Mouse (Mus musculus) spleen, adult 12 weeks (tissue): ENCODE measurements around the gene Fam124a.
"Not testable (repeated sequence)": the region's sequence is repeated elsewhere in the genome, so short reads cannot be mapped to it uniquely, and the experiment has no call there.

ENCODE experiments used
- DNase-seq: peaks from one replicate; pipeline ENCODE4 v3.0.0; 2022; ENCODE audit warnings: low spot score

The Fam124a gene

DNA sequence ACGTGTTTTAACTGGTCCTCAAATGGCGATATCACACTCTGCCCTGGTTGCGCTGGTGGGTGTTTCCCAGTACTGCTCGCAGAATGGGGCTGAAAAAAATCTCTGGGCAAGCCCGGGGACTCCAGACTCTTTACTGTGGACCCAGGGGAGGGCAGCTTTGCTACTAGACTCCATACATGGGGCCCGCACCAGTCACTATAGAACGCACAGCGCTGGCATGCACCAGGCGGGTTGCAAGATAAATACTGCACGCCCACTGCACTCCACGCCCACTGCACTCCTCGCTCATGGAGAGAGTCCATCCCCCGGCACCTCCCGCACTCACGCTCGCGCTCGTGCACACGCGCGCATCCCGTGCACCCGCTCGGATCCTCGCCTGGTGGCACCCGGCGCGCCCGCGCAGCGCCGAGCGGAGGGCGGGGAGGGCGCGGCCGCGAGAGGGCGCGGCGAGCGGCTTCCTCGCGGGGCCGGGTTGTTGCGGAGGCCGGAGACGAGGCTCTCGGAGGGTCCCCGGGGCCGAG lies at the start of gene Fam124a:
TSS of gene Fam124a (plus strand) at position 429 of the 521 bp plus-strand sequence.
- no peak for DNase-seq

DNA sequence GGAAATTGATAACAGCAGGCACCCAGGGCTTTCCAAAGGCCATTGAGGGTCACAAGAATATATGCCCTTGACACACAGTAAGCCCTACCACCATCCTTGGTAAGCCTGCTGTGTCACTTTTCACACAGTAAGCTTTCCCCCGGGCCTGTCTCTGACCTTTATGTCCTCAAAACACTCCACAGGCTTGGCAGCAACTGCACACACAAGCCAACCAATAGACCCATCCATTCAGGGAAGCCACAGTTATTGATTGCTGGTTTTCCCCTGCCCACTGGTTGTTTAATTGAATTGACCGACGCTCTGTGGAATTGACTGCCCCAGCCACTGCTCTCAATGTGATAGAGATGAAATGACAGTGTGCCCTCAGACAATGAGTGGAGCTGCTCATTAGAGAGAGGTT lies 49.3 kb upstream of the Fam124a start:
- DNase-seq = no peak

DNA sequence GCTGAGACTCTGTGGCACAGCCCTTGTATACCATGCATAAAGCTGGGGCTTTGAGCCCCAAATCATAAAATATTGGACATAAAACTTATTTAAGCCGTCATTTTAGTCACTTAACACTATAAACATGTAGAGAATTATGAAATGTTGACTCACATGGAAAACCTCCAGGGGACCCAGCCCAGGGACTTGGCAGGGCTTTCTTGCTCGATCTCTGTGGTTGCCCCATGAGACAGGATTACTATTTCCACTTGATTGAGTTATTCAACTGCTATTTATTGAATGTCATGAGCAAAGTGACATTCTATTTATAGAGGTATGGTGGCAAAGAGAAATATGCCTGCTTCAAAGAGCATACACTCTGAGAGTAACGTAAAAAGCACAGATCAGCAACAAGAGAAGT lies 46.2 kb upstream of the Fam124a start:
- DNase-seq = no peak

DNA sequence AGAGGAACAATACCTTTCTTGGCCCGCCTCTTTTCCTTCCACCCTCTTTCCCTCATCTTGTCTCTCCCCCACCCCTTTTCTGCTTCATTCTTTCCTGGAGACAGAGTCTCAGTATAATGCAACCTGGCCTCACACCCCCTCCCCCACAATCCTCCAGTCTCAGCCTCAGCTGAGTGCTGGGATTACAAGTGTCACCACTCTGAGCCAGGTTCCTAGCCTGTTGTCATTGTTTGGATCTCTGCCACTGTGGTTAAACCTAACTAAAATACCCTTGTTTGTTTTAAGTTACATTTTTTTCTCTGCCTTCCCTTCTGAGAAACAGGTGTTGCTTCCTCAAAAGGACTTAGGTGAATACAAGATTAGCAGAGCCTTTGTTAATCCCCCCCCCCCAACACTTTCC lies 42.7 kb upstream of the Fam124a start:
- no peak for DNase-seq

DNA sequence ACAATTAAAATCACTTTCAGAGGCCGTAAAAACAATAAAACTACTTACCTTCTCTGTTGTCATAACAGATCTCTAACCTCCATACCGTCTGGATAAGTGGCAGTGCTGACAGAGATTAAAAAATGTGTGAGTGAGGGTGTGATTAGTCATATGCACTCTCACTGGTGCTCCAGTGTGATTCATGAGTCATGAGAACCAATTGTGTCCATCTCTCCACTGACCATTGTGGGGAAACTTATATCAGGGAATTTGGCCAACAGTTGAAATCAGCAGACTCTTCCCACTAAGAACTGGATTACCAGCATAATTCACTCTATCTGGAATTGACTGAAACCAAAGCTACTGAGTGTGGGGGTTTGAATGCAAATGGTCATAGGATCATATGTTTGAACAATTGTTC lies 24.6 kb upstream of the Fam124a start:
- DNase-seq = no peak

DNA sequence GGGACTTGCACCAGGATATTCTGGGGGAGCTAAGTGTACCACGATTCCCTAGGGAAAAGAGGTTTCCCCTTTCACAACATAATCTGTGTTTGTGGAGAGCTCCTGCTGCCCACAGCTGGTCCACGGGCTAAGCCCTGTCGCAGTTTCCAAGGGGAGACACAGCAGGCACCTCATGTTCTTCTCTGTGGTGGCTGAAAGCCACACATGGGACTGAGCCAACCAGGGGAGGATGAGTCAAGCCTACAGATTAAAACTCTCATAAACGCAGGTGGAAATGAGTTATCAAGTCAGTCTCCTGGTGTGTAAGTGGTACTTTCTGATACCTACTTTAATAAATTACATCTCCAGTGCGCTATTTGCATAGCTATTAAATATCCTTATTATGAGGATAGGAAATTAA lies 19.4 kb upstream of the Fam124a start:
- no peak for DNase-seq

DNA sequence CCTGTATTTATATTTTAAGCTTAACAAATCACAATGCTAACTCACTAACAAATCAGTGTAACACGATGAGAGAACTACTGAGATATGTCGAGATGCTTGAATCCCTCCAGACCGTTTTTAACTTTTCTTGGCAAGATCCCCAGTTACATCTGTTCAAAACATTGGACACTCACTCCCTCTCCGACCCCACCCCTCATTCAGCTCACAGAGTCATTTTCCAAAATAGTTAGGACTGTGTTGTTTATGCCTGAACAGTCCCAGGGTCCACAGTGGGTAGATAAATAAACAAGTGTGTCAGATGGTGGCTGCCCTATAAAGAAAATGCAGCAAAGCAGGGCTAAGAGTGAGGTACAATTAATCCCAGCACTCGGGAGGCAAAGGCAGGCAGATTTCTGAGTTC lies 18.5 kb upstream of the Fam124a start:
- no peak for DNase-seq

DNA sequence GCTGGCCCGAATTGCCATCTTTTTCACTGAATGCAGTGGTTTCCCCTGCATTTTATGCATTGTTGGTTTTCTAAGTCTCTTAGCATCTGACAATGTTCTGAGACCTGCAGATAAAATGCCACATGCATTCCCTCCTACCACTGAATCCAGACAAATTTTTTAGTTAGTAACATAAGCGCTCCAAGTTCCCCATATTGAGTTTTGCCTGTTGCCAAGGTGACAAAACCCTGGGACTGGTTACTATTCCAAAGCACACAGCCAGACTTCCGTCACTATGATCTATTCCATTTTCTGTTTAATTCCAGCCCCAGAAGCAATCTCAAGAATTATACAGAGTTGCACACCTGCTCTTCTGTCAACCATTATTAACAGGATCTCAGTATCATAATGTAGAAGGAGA lies 15.7 kb upstream of the Fam124a start:
- DNase-seq = no peak

DNA sequence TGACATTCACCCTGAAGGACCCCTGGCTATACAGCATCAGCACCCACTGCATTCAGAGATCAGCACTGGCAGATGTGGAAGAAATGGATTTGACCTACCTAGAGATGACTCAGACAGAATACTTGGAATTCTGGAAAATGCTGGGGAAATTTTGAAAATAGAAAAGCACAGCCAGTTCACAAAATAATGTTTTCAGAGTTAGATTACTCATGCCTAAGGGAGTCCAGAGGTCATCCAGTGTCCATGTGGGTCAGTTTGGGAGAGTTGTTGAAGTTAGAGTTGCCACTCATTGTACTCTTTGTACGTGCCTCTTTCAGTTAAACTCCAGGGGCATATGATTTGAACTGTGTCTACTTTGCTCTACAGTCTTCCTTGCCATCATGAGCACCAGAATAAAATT lies 13.8 kb upstream of the Fam124a start:
- no peak for DNase-seq

DNA sequence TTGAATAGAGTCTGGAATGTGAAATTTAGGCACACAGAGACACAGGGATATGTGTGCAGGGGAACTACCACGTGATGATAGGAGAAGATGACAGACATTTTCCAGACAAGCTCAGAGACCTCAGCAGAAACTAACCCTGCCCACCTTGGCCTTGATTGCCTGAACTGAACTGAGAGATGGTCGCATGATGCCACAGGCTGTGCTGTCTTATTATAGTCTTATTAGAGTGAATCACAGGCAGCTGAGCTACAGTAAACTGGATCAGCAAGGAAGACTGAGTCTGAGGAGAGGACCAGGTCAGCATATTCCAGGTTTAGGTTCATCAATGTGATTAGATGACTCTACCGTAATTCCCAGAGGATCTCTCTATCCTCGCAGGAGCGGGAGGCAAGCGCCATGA lies 9.2 kb upstream of the Fam124a start:
- DNase-seq = no peak

DNA sequence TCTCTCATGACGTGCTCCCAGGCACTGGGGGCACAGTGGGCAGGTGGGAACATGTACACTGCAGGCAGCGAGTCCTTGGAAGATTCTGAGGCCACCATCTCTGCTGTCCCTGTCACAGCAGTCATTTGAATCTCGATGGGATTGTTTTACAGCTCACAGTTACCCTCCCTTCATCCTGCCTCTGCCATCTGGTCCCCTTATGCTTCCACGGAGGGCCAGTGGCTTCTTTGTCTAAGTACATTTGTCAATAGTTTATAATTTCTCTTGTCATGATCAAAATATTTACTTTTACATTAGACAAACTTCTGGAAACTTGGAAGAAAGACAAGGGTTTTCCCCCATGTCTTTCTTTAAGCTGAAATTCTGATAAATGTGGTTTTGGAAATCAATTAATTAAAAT lies 8.8 kb upstream of the Fam124a start:
- no peak for DNase-seq

DNA sequence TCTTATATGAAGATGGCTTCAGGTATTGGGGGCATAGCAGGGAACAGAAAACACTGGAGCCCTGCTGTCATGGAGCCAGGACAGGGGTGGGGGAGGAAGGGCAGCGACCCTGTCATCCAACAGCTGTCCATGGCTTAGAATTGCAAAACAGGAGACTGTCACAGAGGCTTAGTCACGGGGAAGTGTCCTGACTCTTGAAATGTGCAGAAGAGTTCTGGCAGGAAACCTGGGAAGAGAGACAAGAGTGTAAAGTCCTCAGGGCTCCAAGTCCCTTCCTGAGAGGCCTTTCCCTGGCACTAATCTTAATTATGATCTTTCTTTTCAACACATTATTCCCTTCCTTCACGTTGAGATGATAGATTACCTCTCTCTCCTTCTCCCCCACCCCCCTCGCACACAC lies 5.4 kb upstream of the Fam124a start:
- no peak for DNase-seq

DNA sequence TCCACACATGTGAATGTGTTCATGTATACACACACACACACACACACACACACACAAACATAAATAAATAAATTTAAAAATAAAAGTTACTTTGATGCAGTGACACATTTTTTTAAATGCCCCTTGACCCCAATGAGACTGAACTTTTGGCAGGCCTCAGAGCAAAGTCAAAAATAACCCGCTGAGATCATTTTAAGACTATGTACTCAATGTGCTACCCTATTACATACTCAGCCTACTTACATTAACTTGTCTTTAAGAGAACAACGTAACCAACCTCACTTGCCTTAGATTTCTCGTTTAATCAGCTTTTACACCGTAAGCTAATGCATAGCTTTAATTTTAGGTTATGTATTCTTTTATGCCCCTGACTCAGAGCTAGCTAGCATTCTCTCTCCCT lies 2.8 kb upstream of the Fam124a start:
- no peak for DNase-seq

DNA sequence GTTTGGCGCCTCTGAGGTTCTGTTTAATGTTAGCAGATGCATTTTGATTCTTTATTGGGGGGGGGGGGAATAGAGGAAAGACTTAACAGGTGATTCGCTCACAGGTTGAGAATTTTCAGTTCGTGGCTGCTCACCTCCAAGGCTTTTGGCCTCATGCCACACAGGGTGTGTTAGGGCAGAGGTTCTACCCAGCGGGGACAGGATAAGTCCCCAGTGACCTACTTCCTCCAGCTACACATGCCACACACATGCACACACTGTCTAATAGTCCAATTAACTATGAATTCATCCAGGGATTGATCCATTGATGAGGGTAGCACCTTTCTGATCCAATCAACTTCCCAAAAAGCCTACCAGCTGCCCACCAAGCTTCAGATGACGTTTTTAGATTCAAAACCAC lies 1.8 kb upstream of the Fam124a start:
- DNase-seq = no peak

DNA sequence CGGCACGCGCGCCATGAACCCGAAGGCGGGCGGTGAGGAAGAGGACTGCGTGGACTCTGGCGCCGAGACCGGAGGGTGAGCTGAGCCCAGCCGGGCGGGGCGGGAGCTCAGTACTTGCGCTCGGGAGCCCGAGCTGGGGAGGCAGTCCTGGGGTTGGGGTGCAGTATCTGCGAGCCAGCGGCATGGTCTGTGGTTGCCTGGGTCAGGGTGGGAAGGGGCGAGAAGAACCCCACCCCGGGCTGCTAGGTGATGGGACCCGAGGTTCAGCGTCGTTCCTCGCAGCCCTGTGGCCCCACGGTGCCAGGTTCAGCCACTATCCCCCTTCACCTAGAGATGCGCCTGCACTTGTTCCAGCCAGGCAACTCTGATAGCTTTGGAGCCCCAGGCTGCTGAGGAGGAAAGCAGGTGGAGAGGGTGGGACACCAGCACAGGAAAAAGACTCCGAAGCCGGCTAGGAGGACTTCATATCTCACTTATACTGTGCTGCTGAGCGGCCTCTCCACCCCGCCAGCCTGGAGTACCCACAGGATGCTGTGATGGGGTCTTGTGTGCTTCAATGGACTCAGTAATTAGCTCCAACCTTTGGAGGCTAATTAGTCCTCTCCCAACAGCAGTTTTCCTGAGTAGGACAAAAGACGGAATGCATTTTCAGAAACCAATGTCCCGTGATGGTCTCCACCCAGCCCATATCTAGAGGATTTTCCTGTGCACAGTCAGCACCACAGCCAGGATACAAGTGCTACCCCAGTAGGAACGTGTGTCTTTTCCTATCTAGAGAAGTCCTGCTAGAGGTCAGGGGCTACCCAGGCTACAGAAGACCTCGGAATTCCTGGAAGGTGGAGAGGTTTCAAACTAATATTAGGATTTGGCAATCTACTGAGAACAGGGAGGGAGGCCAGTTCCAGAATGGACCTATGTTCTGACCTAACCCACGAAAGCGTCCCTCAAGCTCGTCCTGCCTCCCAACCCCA lies 588 bp downstream of the Fam124a start:
- DNase-seq = no peak

DNA sequence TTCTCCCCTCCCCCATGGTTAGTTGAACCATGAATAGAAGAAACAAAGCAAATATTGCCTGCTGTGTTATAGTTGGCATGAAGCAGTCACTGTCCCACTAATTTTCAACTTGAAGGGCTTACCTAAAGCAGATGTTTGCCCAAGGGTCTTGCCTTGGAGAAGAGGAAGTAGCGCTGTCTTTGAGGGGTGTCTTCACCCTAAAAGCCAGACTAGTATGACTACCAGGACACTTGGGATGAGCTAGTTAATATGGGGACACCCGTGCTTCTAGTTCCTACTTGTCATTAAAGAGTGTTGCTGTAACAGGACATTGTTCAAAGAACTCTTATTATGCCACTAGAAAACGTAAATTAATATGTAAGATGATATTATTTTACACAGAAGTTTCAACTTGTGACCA lies 1.6 kb downstream of the Fam124a start:
- DNase-seq = no peak

DNA sequence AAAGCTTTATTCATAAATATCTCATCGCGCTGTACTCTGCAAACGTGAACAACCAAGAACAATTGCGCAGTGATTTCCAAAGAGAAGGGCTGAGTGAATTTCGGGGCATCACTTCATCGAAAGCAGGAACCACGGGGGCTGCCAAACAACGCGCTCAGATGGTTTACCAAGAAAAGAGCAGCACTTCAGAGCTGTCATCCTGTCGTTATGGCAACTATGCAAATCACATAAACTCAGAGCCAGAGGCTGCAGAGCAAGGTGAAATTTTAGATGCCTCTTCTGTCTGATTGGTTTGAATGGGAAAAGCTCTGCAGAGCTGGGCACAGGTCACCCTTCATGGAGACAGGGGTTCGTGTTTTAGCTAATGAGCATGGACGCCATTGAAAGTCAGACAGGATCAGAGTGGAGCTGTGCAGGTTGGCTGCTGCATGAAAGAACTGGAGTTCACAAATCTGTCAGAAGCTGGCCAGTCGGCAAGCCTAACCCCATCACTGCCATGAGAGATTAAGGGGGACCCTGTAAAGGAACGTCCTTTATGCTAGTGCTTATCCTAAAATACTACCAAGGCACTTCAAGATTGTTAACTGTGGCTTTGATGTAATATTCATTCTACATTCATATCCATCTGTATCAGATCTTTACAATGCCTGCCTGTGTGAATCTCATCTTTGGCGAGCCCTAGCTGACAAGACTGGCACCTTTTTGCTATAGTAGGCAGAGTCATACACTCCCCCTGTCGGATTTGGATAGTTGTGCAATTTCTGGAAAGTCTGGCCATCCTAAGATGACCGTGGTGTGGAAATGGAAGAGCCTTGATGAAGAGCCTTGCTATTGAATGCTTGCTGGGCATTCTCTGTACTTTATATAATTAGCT lies 6.6 kb downstream of the Fam124a start:
- no peak for DNase-seq

DNA sequence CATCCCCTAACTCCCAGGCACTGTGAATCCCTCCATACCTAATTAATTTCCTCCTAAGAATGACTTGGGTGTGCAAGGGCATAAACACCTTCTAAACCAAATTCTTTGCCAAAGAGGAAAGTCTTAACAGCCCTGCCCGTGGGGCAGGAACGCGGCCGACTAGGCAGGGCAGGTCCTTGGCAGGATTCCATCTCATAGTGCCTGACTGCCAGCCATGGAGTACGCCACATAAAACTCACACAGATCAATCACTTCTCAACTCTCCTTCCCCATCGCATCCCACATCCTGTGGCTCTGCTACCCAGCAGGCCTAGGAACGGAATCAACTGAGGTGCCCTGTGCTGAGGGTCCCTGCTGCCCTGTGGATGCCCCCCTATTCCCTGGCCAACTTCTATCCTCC lies 8.1 kb downstream of the Fam124a start:
- no peak for DNase-seq

DNA sequence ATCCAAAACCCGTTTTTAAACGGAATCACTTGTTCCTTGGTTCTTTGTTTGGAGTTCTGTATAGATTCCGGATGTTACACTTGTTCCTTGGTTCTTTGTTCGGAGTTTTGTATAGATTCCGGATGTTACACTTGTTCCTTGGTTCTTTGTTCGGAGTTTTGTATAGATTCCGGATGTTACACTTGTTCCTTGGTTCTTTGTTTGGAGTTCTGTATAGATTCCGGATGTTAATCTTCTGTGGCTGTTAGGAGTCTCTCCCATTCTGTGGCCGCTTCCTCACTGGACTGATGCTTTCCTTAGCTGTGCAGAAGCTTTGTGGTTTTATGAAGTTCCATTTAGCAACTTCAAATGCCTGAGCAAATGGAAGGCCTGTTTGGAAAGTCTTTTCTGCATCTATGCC lies 11.3 kb downstream of the Fam124a start, which contains the start of gene Gm4131:
TSS of gene Gm4131 (minus strand) at position 101 of the 400 bp plus-strand sequence.
- not testable (repeated sequence) for DNase-seq

DNA sequence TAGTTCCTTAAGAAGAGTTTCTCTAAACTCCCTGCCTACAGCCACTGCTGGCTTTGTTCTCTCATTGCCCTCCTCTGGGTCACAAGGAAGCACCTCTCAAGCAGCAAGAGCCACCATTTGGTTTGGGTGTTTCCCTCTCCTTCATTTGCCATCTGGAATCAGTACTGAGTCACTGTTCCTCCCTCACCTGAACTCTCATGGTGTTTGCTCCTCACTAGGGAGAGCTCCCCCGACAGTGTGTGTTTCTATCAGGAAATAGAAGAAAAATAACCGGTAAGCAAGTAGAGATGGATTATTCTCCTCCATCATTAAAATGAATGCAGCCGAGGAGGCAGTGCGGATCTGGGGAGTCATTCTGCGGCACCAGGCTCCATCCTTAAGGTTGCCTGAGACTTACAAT lies 13.9 kb downstream of the Fam124a start:
- no peak for DNase-seq

DNA sequence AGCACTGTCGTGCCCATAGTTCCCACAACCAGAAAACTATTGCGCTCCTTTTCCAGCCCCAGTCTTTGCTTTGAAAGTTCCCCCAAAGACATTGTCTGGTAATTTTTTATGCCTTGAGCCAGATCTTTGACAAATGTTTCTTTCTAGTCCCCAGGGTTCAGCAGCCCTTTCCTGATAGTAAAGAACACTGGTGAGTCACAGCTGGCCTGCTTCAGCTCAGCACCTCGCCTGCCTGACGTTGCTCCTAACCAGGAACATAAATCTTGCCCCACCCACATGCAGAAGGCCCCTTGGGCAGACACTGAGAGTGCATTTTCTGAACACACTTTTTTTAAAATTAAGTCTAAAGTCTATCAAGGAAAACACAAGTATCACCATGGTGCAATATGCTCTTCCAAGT lies 14.8 kb downstream of the Fam124a start:
- no peak for DNase-seq

DNA sequence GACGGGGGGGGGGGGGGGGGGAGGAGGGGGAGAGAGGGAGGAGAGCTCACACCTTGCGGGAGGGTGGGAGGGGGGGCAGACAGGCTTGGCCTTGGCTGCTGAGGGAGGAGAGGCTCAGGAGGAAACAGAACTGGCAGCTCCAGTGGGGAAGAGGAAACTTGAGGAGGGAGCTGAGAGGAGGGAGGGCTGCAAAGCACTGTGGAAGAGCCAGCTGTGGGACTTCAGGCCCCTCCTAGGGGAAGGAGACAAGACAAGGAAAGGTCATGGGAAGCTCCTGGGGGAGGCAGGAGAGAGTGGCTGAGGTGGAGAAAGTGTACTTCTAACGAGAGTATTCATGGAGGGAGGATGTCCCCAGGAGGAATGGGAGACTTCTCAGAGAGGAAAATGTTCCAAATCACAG lies 17.9 kb downstream of the Fam124a start:
- DNase-seq = no peak

DNA sequence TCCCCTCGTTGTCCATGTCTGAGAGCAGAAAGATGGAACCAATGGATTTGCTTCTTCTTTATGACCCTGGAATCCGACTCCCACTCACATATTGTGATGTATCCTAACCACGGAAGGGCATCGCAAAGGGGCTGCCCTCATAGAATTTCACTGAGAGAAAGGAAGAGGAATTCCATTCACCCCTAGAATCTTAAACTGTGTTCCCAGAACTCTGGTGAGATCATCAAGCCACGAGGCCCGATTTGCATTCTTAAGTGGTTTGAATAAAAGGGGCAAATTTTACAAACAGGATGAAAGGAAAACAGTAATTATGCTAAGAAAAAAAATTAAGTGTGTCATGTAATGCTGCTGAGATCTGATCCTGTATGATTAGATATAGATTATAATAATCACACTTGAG lies 19.4 kb downstream of the Fam124a start:
- DNase-seq = no peak
